Mouse (Mus musculus) bone marrow, adult 2 months (tissue): ENCODE data around the gene Sort1.

Experiments
- CTCF ChIP-seq: fragments of 200-500 bp; IDR thresholded peaks from 2 replicates; pipeline ENCODE4 v1.5.1; 2011; ENCODE audit warnings: low read length, control low read depth; ENCODE audit not compliant: control insufficient read depth, insufficient read depth
- POLR2A ChIP-seq: fragments of 200-500 bp; IDR thresholded peaks from 2 replicates; pipeline ENCODE4 v1.6.1; 2011; ENCODE audit warnings: low read depth, mild to moderate bottlenecking, control low read depth, low read length, borderline replicate concordance; ENCODE audit not compliant: control insufficient read depth

- no peak for TF ChIP-seq CTCF
- no peak for TF ChIP-seq POLR2A
Measured at GRCm38 (mm10) chr3:108358445-108358844, 74.6 kb downstream of the Sort1 start.
